Mouse (Mus musculus) hindbrain, embryonic 15.5 days (tissue): ENCODE measurements around the gene Zmiz1. TPM values are rescaled to one million over a fixed set of nuclear protein-coding genes. Genes with fewer than 3 reads are reported as not detected.

Source experiments
- ATAC-seq: fragments of 200-750 bp; cut with Nextera tagmentation; 2 replicates; pipeline ENCODE4 v1.8.0; 2017; ENCODE audit warnings: low read depth, moderate number of reproducible peaks, moderate TSS enrichment; ENCODE audit not compliant: low FRiP score
- H3K27ac ChIP-seq: fragments of 300-500 bp; sonication (generic); replicated peaks from 2 replicates; pipeline ENCODE4 v1.5.1; 2015; ENCODE audit warnings: mild to moderate bottlenecking, inconsistent platforms
- H3K27me3 ChIP-seq: fragments of 300-500 bp; sonication (generic); 2 replicates; pipeline ENCODE4 v1.6.1; 2015; ENCODE audit warnings: control low read depth, inconsistent platforms
- H3K36me3 ChIP-seq: fragments of 300-500 bp; sonication (generic); 2 replicates; pipeline ENCODE4 v1.6.1; 2015; ENCODE audit warnings: control low read depth, inconsistent platforms
- H3K4me1 ChIP-seq: fragments of 300-500 bp; sonication (generic); replicated peaks from 2 replicates; pipeline ENCODE4 v1.6.1; 2015; ENCODE audit warnings: control low read depth, inconsistent platforms
- H3K4me2 ChIP-seq: fragments of 300-500 bp; sonication (generic); 2 replicates; pipeline ENCODE4 v1.6.1; 2015; ENCODE audit warnings: moderate library complexity, mild to moderate bottlenecking, inconsistent platforms
- H3K4me3 ChIP-seq: fragments of 300-500 bp; sonication (generic); 2 replicates; pipeline ENCODE4 v1.5.1; 2015; ENCODE audit warnings: mild to moderate bottlenecking, inconsistent platforms
- H3K9ac ChIP-seq: fragments of 300-500 bp; sonication (generic); 2 replicates; pipeline ENCODE4 v1.6.1; 2015; ENCODE audit warnings: inconsistent platforms
- H3K9me3 ChIP-seq: fragments of 300-500 bp; sonication (generic); 2 replicates; pipeline ENCODE4 v1.6.1; 2016; ENCODE audit warnings: control low read depth, inconsistent platforms
- WGBS: fragments of 180-500 bp; shearing (Covaris S2); methylation state at CpG from one replicate; pipeline ENCODE4 v1.1.7; 2015; 5-methylcytosine and 5-hydroxymethylcytosine counted together
- polyA plus RNA-seq: library from polyadenylated mRNA; unstranded; fragments of >200 nt; fragmentation: Nextera tagmentation; extraction: Ambion mirVana; gene quantifications from 2 replicates; pipeline ENCODE4 v1.2.1, GENCODE M21; 2015

The Zmiz1 gene
- polyA plus RNA-seq, 1 experiment from 2014 or later, result 70.9 TPM

DNA sequence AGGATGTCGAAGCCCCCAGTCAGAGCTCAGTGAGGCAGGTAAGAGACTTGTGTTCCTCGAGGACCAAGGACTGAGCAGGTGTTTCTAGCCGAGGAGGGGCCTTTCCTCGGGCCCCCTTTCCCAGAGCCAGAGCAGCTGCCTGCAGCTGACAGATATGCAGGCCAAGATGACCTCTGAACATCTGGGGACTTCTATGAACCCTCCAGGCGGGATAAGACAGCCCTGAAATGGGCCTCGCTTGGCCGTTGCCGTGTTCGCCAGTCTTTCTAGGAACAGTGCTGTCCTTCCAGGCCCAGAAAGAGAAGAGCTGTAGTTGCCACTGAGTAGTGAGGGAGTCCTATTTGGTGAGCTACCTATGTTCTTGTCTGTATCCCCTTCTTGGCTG, 65.1 kb downstream of the Zmiz1 start:
- Histone ChIP-seq H3K9me3 (no peaks in the 10 kb centered on the region), H3K9ac (no peak overlapping the region), H3K4me1 (peaks cover 69% of the 10 kb centered on the region), H3K36me3 (no peaks in the 10 kb centered on the region), H3K4me3 (no peak overlapping the region), H3K4me2 (no peak overlapping the region), H3K27me3 (no peaks in the 10 kb centered on the region), H3K27ac (peak overlapping the region; percentile 39; the same call in 1 of the 2 replicates)
- WGBS, result 80% methylated on average over 9 of the region's 9 CpGs
- no peak for ATAC-seq

- Histone ChIP-seq H3K27ac (peak overlapping the region; percentile 20; the same call in 1 of the 2 replicates), H3K4me3 (no peak overlapping the region), H3K9ac (no peak overlapping the region), H3K9me3 (no peaks in the 10 kb centered on the region), H3K4me1 (peaks cover 63% of the 10 kb centered on the region), H3K27me3 (no peaks in the 10 kb centered on the region), H3K4me2 (no peak overlapping the region), H3K36me3 (no peaks in the 10 kb centered on the region)
- no peak for ATAC-seq
- 73% methylated on average over 4 of the region's 4 CpGs for WGBS
Observed at GRCm38 (mm10) chr14:25524884-25525283, 65.9 kb downstream of the Zmiz1 start.

DNA sequence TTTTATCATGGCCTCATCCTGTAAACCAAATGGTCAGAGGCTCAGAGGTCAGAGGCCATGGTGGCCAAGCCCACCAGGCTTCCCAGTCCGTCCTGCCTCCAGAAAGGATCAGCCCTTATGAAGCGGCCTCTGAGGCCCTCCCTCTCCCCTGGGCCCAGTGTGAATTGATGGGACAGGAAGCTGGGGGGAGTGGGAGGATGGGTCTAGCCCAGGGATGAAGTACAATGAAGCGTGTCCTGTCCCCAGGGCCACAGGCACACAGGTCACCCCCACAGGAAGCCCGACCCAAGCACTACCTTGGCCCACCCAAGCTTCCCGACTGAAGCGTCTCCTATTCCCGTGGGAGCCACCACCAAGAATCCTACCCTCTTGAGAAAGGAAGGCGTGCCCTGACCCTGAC, 66.7 kb downstream of the Zmiz1 start:
- Histone ChIP-seq H3K4me3 (no peak overlapping the region), H3K4me1 (peaks cover 54% of the 10 kb centered on the region), H3K9ac (no peak overlapping the region), H3K4me2 (no peak overlapping the region), H3K9me3 (no peaks in the 10 kb centered on the region), H3K36me3 (no peaks in the 10 kb centered on the region), H3K27ac (no peak overlapping the region), H3K27me3 (no peaks in the 10 kb centered on the region)
- peak; percentile 20; the same call in 1 of the 2 replicates for ATAC-seq
- 66% methylated on average over 8 of the region's 8 CpGs for WGBS

DNA sequence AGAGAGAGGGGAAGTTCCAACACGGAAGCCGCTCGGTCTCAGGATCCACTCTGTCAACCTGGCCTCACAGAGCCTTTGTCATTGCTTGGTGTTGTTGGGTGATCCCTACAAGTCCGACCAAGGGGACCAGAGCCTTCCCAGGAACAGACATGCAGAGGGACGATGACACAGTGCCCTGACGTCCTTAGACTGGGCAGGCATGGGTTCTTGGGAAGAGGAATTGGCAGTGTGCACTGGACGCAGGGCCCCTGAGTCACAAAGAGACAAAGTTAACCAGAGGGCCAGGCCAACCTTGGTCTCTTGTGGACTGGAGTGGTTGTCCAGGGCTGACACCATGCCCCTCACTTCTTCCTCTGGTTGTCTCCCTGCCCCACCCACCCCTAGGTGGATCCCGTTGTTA, 67.9 kb downstream of the Zmiz1 start:
- Histone ChIP-seq H3K4me3 (no peak overlapping the region), H3K27me3 (no peaks in the 10 kb centered on the region), H3K27ac (0 out of 2 replicates have a peak overlapping the region, but pooled peaks have one; percentile 24), H3K9me3 (no peaks in the 10 kb centered on the region), H3K4me2 (no peak overlapping the region), H3K36me3 (no peaks in the 10 kb centered on the region), H3K4me1 (peaks cover 43% of the 10 kb centered on the region), H3K9ac (no peak overlapping the region)
- ATAC-seq, result no peak
- 84% methylated on average over 8 of the region's 8 CpGs for WGBS

DNA sequence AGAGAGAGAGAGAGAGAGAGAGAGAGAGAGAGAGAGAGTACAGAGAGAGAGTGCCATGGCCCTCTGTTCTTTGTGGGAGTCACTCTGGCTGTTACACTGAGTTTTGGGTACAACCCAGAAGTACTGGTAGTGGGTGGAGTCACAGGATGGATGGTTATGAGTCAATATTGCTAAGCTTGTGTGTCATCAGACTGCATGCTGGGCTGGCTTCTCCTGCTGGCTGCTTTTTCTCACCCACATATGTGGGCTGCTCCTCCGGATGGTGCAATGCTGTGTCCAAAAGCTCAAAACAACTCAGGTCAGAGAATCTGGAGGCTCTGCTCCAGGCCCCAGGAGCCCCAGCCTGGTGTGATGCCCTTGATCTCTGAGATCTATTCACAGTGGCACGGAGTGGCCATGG, 68.3 kb downstream of the Zmiz1 start:
- no peaks in the 10 kb centered on the region for H3K27me3 ChIP-seq
- no peak overlapping the region for H3K4me2 ChIP-seq
- WGBS, result 82% methylated on average over 2 of the region's 2 CpGs
- no peak overlapping the region for H3K27ac ChIP-seq
- H3K4me3 ChIP-seq, result no peak overlapping the region
- no peak overlapping the region for H3K9ac ChIP-seq
- H3K9me3 ChIP-seq, result no peaks in the 10 kb centered on the region
- no peaks in the 10 kb centered on the region for H3K36me3 ChIP-seq
- peaks cover 38% of the 10 kb centered on the region for H3K4me1 ChIP-seq
- no peak for ATAC-seq

GRCm38 (mm10) chr14:25530342-25530741, 71.4 kb downstream of the Zmiz1 start:
- H3K27ac ChIP-seq, result no peak overlapping the region

DNA sequence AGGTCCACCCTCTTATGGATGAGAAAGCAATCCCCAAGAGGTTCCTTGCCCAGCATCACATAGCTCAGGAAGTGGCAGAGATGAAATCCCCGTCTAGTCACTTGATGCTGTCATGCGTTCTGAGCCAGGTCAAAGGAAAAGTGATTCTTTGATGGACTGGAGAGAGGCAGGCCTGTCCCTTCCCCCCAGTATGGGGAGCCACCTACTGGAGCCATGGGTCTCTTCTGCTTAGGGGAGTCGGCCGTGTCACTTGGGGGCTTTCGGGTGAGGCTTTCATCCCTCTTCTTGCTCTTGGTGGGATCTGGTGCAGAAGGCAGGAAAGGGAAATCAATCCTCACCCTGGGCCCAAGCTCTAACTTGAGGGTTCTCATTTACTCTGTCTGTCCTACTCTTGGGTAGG, 71.8 kb downstream of the Zmiz1 start:
- Histone ChIP-seq H3K36me3 (no peaks in the 10 kb centered on the region), H3K9me3 (no peaks in the 10 kb centered on the region), H3K4me3 (no peak overlapping the region), H3K9ac (no peak overlapping the region), H3K4me2 (no peak overlapping the region), H3K27me3 (no peaks in the 10 kb centered on the region), H3K27ac (no peak overlapping the region), H3K4me1 (peaks cover 20% of the 10 kb centered on the region)
- 71% methylated on average over 5 of the region's 5 CpGs for WGBS
- no peak for ATAC-seq

More at GRCm38 (mm10) chr14:25530342-25530741, 71.4 kb downstream of the Zmiz1 start:
- no peak overlapping the region for H3K9ac ChIP-seq
- no peak overlapping the region for H3K4me3 ChIP-seq
- 92% methylated on average over 4 of the region's 4 CpGs for WGBS
- no peak for ATAC-seq
- H3K36me3 ChIP-seq, result no peaks in the 10 kb centered on the region
- H3K4me2 ChIP-seq, result no peak overlapping the region
- H3K27me3 ChIP-seq, result no peaks in the 10 kb centered on the region
- no peaks in the 10 kb centered on the region for H3K9me3 ChIP-seq
- peaks cover 20% of the 10 kb centered on the region for H3K4me1 ChIP-seq

DNA sequence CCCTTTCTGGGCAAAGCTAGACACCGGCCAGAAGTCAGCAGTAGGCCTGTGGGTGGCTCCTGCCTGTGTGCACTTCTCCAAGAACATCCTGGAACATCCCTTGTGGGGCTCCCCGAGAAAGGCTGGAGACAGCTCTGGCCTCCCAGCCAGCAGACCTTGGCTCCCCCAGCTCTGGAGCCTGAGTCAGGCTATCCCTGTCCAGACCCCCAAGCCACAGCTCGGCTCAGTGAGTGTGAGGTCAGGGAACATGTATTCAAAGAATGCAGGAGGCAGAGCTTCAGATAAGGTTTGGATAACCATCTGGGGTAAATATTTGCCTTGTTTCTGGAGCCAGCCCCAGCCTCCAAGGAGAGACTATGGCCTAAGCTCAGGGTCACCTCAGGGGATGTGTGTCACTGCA, 74.0 kb downstream of the Zmiz1 start:
- WGBS, result 80% methylated on average over 3 of the region's 3 CpGs
- H3K4me3 ChIP-seq, result no peak overlapping the region
- no peak for ATAC-seq
- H3K27ac ChIP-seq, result no peak overlapping the region
- H3K9me3 ChIP-seq, result no peaks in the 10 kb centered on the region
- no peak overlapping the region for H3K9ac ChIP-seq
- no peak overlapping the region for H3K4me2 ChIP-seq
- H3K27me3 ChIP-seq, result no peaks in the 10 kb centered on the region
- peaks cover 20% of the 10 kb centered on the region for H3K4me1 ChIP-seq
- H3K36me3 ChIP-seq, result no peaks in the 10 kb centered on the region

- Histone ChIP-seq H3K36me3 (no peaks in the 10 kb centered on the region), H3K4me2 (no peak overlapping the region), H3K4me1 (peaks cover 28% of the 10 kb centered on the region), H3K27me3 (no peaks in the 10 kb centered on the region), H3K9me3 (no peaks in the 10 kb centered on the region), H3K4me3 (no peak overlapping the region), H3K27ac (no peak overlapping the region), H3K9ac (no peak overlapping the region)
- ATAC-seq, result no peak
- 84% methylated on average over 9 of the region's 9 CpGs for WGBS
Observed at GRCm38 (mm10) chr14:25533631-25534395, 74.8 kb downstream of the Zmiz1 start.

DNA sequence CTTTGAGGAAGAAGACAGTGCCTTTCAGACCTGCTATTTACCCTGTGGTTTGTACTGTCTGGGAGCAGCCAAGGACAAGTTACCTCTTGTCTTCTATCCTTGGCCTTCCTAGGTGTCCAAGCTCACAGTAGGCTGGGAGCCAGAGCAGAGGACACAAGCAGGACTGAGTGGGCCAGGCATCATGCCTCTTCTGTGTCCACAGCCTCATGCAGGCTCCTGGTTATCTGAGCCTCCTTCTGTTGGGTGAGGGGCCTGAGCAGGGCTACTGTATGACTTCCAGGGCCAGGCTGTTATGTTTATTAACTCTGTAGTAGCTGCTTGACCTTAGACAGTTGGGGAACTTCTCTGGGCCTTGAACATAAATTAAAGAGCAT, 75.4 kb downstream of the Zmiz1 start:
- H3K4me2 ChIP-seq, result no peak overlapping the region
- no peaks in the 10 kb centered on the region for H3K36me3 ChIP-seq
- H3K4me1 ChIP-seq, result peaks cover 32% of the 10 kb centered on the region
- ATAC-seq, result no peak
- H3K9me3 ChIP-seq, result no peaks in the 10 kb centered on the region
- H3K27me3 ChIP-seq, result no peaks in the 10 kb centered on the region
- H3K9ac ChIP-seq, result no peak overlapping the region
- H3K4me3 ChIP-seq, result no peak overlapping the region
- H3K27ac ChIP-seq, result no peak overlapping the region

DNA sequence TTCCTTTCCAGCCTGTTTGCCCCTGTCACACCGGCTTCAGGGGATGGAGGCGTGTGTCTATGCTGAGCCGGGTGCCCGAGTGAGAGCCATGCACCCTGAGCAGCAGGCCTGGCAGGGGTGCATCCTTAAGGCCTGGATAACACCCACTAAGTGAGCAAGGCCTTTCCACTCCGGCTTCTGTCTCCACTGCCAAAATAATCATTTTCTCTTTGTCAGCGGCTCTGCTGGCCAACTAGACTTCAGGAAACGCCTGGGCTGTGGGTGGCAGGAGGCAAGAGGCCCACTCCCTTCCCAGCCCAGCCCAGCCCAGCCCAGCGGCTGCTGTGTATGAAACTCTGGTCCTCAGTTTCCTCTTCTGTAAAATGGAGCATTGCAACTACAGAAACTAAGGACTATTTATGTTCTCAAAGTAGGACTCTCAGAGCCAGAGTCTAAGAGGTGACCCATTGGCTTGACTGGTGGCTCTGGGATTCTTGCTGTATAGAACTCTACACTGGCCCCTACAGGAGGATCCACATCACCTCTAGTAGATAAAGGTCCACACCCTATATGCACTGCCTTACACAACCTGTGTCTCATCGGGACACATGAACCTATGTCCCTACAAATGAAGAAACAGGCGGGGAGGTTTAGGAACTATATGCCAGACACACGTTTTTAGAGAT, 76.1 kb downstream of the Zmiz1 start:
- ATAC-seq, result no peak
- Histone ChIP-seq H3K4me3 (no peak overlapping the region), H3K9me3 (no peaks in the 10 kb centered on the region), H3K4me2 (no peak overlapping the region), H3K4me1 (peaks cover 38% of the 10 kb centered on the region), H3K9ac (no peak overlapping the region), H3K27me3 (no peaks in the 10 kb centered on the region), H3K27ac (no peak overlapping the region), H3K36me3 (no peaks in the 10 kb centered on the region)
- WGBS, result 81% methylated on average over 11 of the region's 11 CpGs

DNA sequence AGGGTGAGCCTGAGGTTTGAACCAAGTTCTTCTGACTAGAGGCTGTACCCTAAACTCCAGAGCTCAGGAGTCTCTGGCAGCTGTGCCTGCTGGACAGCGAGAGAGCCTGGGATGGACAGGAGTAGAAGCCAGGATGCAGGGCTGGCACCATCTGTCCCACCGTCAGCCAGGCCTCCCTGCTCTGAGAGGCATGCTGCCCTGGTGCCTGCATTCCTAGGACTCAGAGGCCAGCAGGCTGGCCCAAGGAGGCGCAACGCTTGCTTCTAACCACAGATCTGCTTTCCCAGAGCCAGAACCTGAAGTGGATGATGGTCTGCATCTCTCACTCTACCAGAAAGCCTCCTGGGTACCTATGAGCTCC, 76.6 kb downstream of the Zmiz1 start:
- ATAC-seq, result no peak
- Histone ChIP-seq H3K4me2 (no peak overlapping the region), H3K36me3 (0 out of 2 replicates have a peak, but pooled peaks cover 1% of the 10 kb centered on the region), H3K9ac (no peak overlapping the region), H3K27ac (no peak overlapping the region), H3K27me3 (no peaks in the 10 kb centered on the region), H3K4me1 (peaks cover 43% of the 10 kb centered on the region), H3K9me3 (no peaks in the 10 kb centered on the region), H3K4me3 (no peak overlapping the region)
- WGBS, result 66% methylated on average over 4 of the region's 4 CpGs
